Comparison of ENCODE assay signal across 24 mouse cellular contexts in genomic region chr5:53760914-53761313, GRCm38 (mm10). TPM values are rescaled to one million over a fixed set of nuclear protein-coding genes. Genes with fewer than 3 reads are reported as not detected.
DNase-seq lines count a peak whose midpoint lies in the region; ATAC-seq and TF ChIP-seq lines count a peak whose summit lies in the region.
"Had no signal": no experiment of that assay in that cellular context is flagged by ENCODE, and none has a peak within 500 bp of the region (broad histone marks: within the 10 kb centered on the region; RNA-seq: fewer than 3 reads in every experiment).

No protein-coding gene starts in this region.

- 47% methylated on average over 3 of the region's 3 CpGs for WGBS in forebrain, postnatal 0 days
- WGBS in forebrain, embryonic 10.5 days = 94% methylated on average over 3 of the region's 3 CpGs
- WGBS in intestine, embryonic 15.5 days = 52% methylated on average over 3 of the region's 3 CpGs
- 76% methylated on average over 3 of the region's 3 CpGs for WGBS in kidney, postnatal 0 days
- 75% methylated on average over 3 of the region's 3 CpGs for WGBS in liver, embryonic 12.5 days (ENCODE audit: insufficient replicate concordance)
- WGBS in midbrain, embryonic 10.5 days = 96% methylated on average over 3 of the region's 3 CpGs

- DNase-seq in forebrain, postnatal 0 days = peak; percentile 16
- DNase-seq in forebrain, embryonic 10.5 days (ENCODE audit: extremely low spot score, low spot score) = no peak
- peak; percentile 13 to 33 for DNase-seq in left cerebral cortex, postnatal 25 days (ENCODE audit: low spot score in 2 of 2)
- no peak for DNase-seq in left cerebral cortex, postnatal 14 days (ENCODE audit: low spot score in 2 of 2)
- no peak for DNase-seq in kidney, postnatal 0 days (ENCODE audit: low spot score)
- DNase-seq in midbrain, embryonic 10.5 days (ENCODE audit: low spot score) = no peak
- DNase-seq: adrenal gland, postnatal 25 days; cerebellum, adult 2 months; retina, postnatal 1 day; thymus, postnatal 25 days had no signal

- H3K27ac ChIP-seq in forebrain, postnatal 0 days (ENCODE audit: low read depth, low read length) = no peak overlapping the region
- H3K27ac ChIP-seq in forebrain, embryonic 10.5 days = no peak overlapping the region
- H3K27ac ChIP-seq in intestine, embryonic 15.5 days = no peak overlapping the region
- H3K27ac ChIP-seq in kidney, postnatal 0 days = peak overlapping the region; percentile 55; the same call in 1 of the 2 replicates
- H3K27ac ChIP-seq in liver, embryonic 12.5 days = no peak overlapping the region
- H3K27ac ChIP-seq in midbrain, embryonic 10.5 days (replicated peaks) = no peak overlapping the region
- H3K27ac ChIP-seq: hindbrain, embryonic 13.5 days; liver, embryonic 15.5 days; macrophage had no signal

- no peaks in the 10 kb centered on the region for H3K27me3 ChIP-seq in forebrain, postnatal 0 days (ENCODE audit: insufficient read depth, low read length)
- no peaks in the 10 kb centered on the region for H3K27me3 ChIP-seq in forebrain, embryonic 10.5 days (ENCODE audit: poor library complexity, severe bottlenecking)
- no peaks in the 10 kb centered on the region for H3K27me3 ChIP-seq in intestine, embryonic 15.5 days (replicated peaks)
- H3K27me3 ChIP-seq in kidney, postnatal 0 days (ENCODE audit: insufficient read depth, low read length) = no peaks in the 10 kb centered on the region
- no peaks in the 10 kb centered on the region for H3K27me3 ChIP-seq in liver, embryonic 12.5 days (replicated peaks)
- no peaks in the 10 kb centered on the region for H3K27me3 ChIP-seq in midbrain, embryonic 10.5 days (ENCODE audit: low read depth, poor library complexity, severe bottlenecking)
- H3K27me3 ChIP-seq: CH12.LX; heart, embryonic 13.5 days; hindbrain, embryonic 13.5 days; liver, embryonic 15.5 days had no signal

- no peak for TF ChIP-seq CTCF in forebrain, postnatal 0 days (IDR thresholded peaks at IDR 0.05; ENCODE audit: low read depth)
- no peak for TF ChIP-seq CTCF in kidney, postnatal 0 days (IDR thresholded peaks at IDR 0.05; ENCODE audit: low read depth)

- H3K9ac ChIP-seq in forebrain, postnatal 0 days = no peak overlapping the region
- H3K9ac ChIP-seq in intestine, embryonic 15.5 days = no peak overlapping the region
- H3K9ac ChIP-seq in kidney, postnatal 0 days (ENCODE audit: low read depth, low read length) = no peak overlapping the region
- no peak overlapping the region for H3K9ac ChIP-seq in liver, embryonic 12.5 days
- H3K9ac ChIP-seq: heart, embryonic 13.5 days; hindbrain, embryonic 13.5 days; liver, embryonic 15.5 days had no signal

- no peaks in the 10 kb centered on the region for H3K4me1 ChIP-seq in forebrain, postnatal 0 days (ENCODE audit: insufficient read depth)
- no peaks in the 10 kb centered on the region for H3K4me1 ChIP-seq in forebrain, embryonic 10.5 days
- no peaks in the 10 kb centered on the region for H3K4me1 ChIP-seq in intestine, embryonic 15.5 days (replicated peaks)
- H3K4me1 ChIP-seq in kidney, postnatal 0 days (replicated peaks; ENCODE audit: insufficient read depth, low read length) = no peaks in the 10 kb centered on the region
- H3K4me1 ChIP-seq in liver, embryonic 12.5 days = no peaks in the 10 kb centered on the region
- H3K4me1 ChIP-seq in midbrain, embryonic 10.5 days = no peaks in the 10 kb centered on the region
- H3K4me1 ChIP-seq: heart, embryonic 13.5 days; hindbrain, embryonic 13.5 days; liver, embryonic 15.5 days had no signal

- H3K9me3 ChIP-seq in forebrain, postnatal 0 days (ENCODE audit: low read length) = no peaks in the 10 kb centered on the region
- H3K9me3 ChIP-seq in forebrain, embryonic 10.5 days = no peaks in the 10 kb centered on the region
- H3K9me3 ChIP-seq in intestine, embryonic 15.5 days = no peaks in the 10 kb centered on the region
- H3K9me3 ChIP-seq in kidney, postnatal 0 days (replicated peaks; ENCODE audit: low read length) = no peaks in the 10 kb centered on the region
- H3K9me3 ChIP-seq in liver, embryonic 12.5 days (replicated peaks) = no peaks in the 10 kb centered on the region
- no peaks in the 10 kb centered on the region for H3K9me3 ChIP-seq in midbrain, embryonic 10.5 days (replicated peaks)
- H3K9me3 ChIP-seq: heart, embryonic 13.5 days; hindbrain, embryonic 13.5 days; liver, embryonic 15.5 days had no signal

- H3K4me3 ChIP-seq in forebrain, postnatal 0 days (ENCODE audit: low read depth, low read length) = no peak overlapping the region
- no peak overlapping the region for H3K4me3 ChIP-seq in forebrain, embryonic 10.5 days
- no peak overlapping the region for H3K4me3 ChIP-seq in intestine, embryonic 15.5 days (replicated peaks)
- no peak overlapping the region for H3K4me3 ChIP-seq in kidney, postnatal 0 days (replicated peaks; ENCODE audit: low read depth, low read length)
- H3K4me3 ChIP-seq in liver, embryonic 12.5 days = no peak overlapping the region
- H3K4me3 ChIP-seq in midbrain, embryonic 10.5 days = no peak overlapping the region
- H3K4me3 ChIP-seq: heart, embryonic 13.5 days; hindbrain, embryonic 13.5 days; liver, embryonic 15.5 days had no signal

- H3K36me3 ChIP-seq in forebrain, postnatal 0 days (ENCODE audit: insufficient read depth) = no peaks in the 10 kb centered on the region
- H3K36me3 ChIP-seq in forebrain, embryonic 10.5 days (replicated peaks) = no peaks in the 10 kb centered on the region
- no peaks in the 10 kb centered on the region for H3K36me3 ChIP-seq in intestine, embryonic 15.5 days
- no peaks in the 10 kb centered on the region for H3K36me3 ChIP-seq in kidney, postnatal 0 days (ENCODE audit: insufficient read depth, low read length)
- no peaks in the 10 kb centered on the region for H3K36me3 ChIP-seq in liver, embryonic 12.5 days
- no peaks in the 10 kb centered on the region for H3K36me3 ChIP-seq in midbrain, embryonic 10.5 days
- H3K36me3 ChIP-seq: heart, embryonic 13.5 days; hindbrain, embryonic 13.5 days; liver, embryonic 15.5 days had no signal

- peak; percentile 40; the same call in 1 of the 2 replicates for ATAC-seq in forebrain, postnatal 0 days
- peak; percentile 66 for ATAC-seq in intestine, embryonic 15.5 days
- ATAC-seq in kidney, postnatal 0 days (replicated peaks; ENCODE audit: low FRiP score, low read depth) = no peak
- ATAC-seq in liver, embryonic 12.5 days = no peak
- ATAC-seq: forebrain, embryonic 14.5 days; inflammation-experienced regulatory T-cells, adult 6 months had no signal

- intact Hi-C loops in left cerebral cortex, postnatal 25 days (cut with DNase I) = no loop called here
- intact Hi-C loops in left cerebral cortex, postnatal 14 days (cut with DNase I) = no loop called here

- H3K4me2 ChIP-seq in forebrain, postnatal 0 days (ENCODE audit: low read depth) = no peak overlapping the region
- H3K4me2 ChIP-seq in intestine, embryonic 15.5 days (replicated peaks) = no peak overlapping the region
- no peak overlapping the region for H3K4me2 ChIP-seq in kidney, postnatal 0 days (ENCODE audit: low read length)
- no peak overlapping the region for H3K4me2 ChIP-seq in liver, embryonic 12.5 days
- H3K4me2 ChIP-seq: heart, embryonic 13.5 days; hindbrain, embryonic 13.5 days; liver, embryonic 15.5 days; midbrain, embryonic 11.5 days had no signal

RNA-seq across cellular contexts. Expression of gene Tbc1d19, which starts 48.5 kb away (rescaled TPM):
- 55.9 and 58.8 TPM in 2 replicates for total RNA-seq in forebrain, postnatal 0 days (2014; rRNA removed)
- polyA plus RNA-seq in forebrain, postnatal 0 days (2015; fragmentation: Nextera tagmentation; extraction: Ambion mirVana) = 42.5 and 44.1 TPM in 2 replicates
- polyA plus RNA-seq in forebrain, embryonic 10.5 days (2016; fragmentation: Nextera tagmentation; extraction: Ambion mirVana) = 50.7 and 53.9 TPM in 2 replicates
- total RNA-seq in left cerebral cortex, postnatal 25 days (2021) = 10 to 100 TPM; 40.6 to 43.5 TPM
- 10 to 100 TPM; 39.8 to 59.6 TPM for total RNA-seq in left cerebral cortex, postnatal 14 days (2021)
- 27.9 and 31.5 TPM in 2 replicates for polyA plus RNA-seq in intestine, embryonic 15.5 days (2015; fragmentation: Nextera tagmentation; extraction: Ambion mirVana)
- 35.4 and 38.6 TPM in 2 replicates for polyA plus RNA-seq in kidney, postnatal 0 days (2015; fragmentation: Nextera tagmentation; extraction: Ambion mirVana)
- polyA plus RNA-seq in liver, embryonic 12.5 days (2016; fragmentation: Nextera tagmentation; extraction: Ambion mirVana) = 9.5 and 9.9 TPM in 2 replicates
- polyA plus RNA-seq in midbrain, embryonic 10.5 days (2016; fragmentation: Nextera tagmentation; extraction: Ambion mirVana) = 52.9 and 57.0 TPM in 2 replicates
- total RNA-seq: MEL had no signal

RNA-seq across cellular contexts. Expression of gene Cckar, which starts 53.4 kb away (rescaled TPM):
- total RNA-seq in forebrain, postnatal 0 days (2014; rRNA removed) = 0.31 and 1.3 TPM in 2 replicates
- polyA plus RNA-seq in forebrain, postnatal 0 days (2015; fragmentation: Nextera tagmentation; extraction: Ambion mirVana) = 0.23 and 0.74 TPM in 2 replicates
- 0.34 and 1.1 TPM in 2 replicates for polyA plus RNA-seq in forebrain, embryonic 10.5 days (2016; fragmentation: Nextera tagmentation; extraction: Ambion mirVana)
- total RNA-seq in left cerebral cortex, postnatal 25 days (2021) = under 1 TPM; 0.14 to 0.32 TPM
- under 1 TPM in 1 of 2 experiments, not detected in 1; 0.19 TPM for total RNA-seq in left cerebral cortex, postnatal 14 days (2021)
- 38.3 and 68.9 TPM in 2 replicates for polyA plus RNA-seq in intestine, embryonic 15.5 days (2015; fragmentation: Nextera tagmentation; extraction: Ambion mirVana)
- polyA plus RNA-seq in kidney, postnatal 0 days (2015; fragmentation: Nextera tagmentation; extraction: Ambion mirVana) = 7.7 and 9.1 TPM in 2 replicates
- 0.08 and 0.12 TPM in 2 replicates for polyA plus RNA-seq in liver, embryonic 12.5 days (2016; fragmentation: Nextera tagmentation; extraction: Ambion mirVana)
- polyA plus RNA-seq in midbrain, embryonic 10.5 days (2016; fragmentation: Nextera tagmentation; extraction: Ambion mirVana) = 0.63 and 0.87 TPM in 2 replicates
- total RNA-seq: CH12.LX; gastrocnemius, adult 8-10 months; granulocyte monocyte progenitor cell, adult 5-6 weeks; heart, postnatal 25 days; MEL had no signal
- polyA plus RNA-seq: inflammation-experienced regulatory T-cells, adult 6 months; macrophage had no signal

Comparison
In these comparisons a context has a peak if more than half of its experiments do, and no peak if none do; other contexts are left out.
1. DNase-seq: peak in forebrain, postnatal 0 days (single experiment) and left cerebral cortex, postnatal 25 days (2 of 2); none in forebrain, embryonic 10.5 days (single experiment), left cerebral cortex, postnatal 14 days (0 of 2), kidney, postnatal 0 days (single experiment) and midbrain, embryonic 10.5 days (single experiment).
2. ATAC-seq: peak in forebrain, postnatal 0 days (single experiment) and intestine, embryonic 15.5 days (single experiment); none in kidney, postnatal 0 days (single experiment) and liver, embryonic 12.5 days (single experiment).